8 mouse cellular contexts compared by ENCODE assay signal in the genomic region with DNA sequence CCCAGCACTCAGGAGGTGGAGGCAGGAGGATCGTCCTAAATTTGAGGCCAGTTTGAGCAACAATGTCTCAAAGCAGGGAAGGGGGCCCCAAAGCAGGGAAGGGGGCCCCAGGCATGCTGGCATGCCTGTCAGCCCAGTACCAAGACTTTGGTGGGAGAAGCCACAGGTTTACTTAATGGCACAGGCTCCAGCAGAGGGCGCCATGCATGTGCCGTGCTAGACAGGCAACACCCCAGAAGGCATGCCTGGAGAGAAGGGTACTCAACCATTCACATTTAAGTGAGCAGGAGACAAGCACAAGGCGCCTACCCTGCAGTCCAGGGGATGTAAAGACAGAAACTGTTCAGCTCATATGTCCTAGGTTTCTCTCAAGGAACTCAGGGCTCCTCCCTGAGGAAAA. TPM values are rescaled to one million over a fixed set of nuclear protein-coding genes. Genes with fewer than 3 reads are reported as not detected.
A peak's percentile ranks its signal among the peaks of the same experiment; 100 is the strongest.
DNase-seq lines count a peak whose midpoint lies in the region; ATAC-seq and TF ChIP-seq lines count a peak whose summit lies in the region.

No protein-coding gene starts in this region.

- 7% methylated on average over 4 of the region's 4 CpGs for whole genome bisulfite sequencing in midbrain, embryonic 10.5 days
- 13% methylated on average over 4 of the region's 4 CpGs for WGBS in midbrain, embryonic 15.5 days
- WGBS in liver, embryonic 14.5 days (ENCODE audit: insufficient replicate concordance): 8% methylated on average over 4 of the region's 4 CpGs

- peaks cover 20% of the 10 kb centered on the region for H3K36me3 ChIP-seq in midbrain, embryonic 10.5 days
- peaks cover 10% of the 10 kb centered on the region for H3K36me3 ChIP-seq in midbrain, embryonic 15.5 days (replicated peaks)
- no peaks in the 10 kb centered on the region for H3K36me3 ChIP-seq in liver, embryonic 14.5 days (replicated peaks; ENCODE audit: control insufficient read depth, insufficient read depth, low read depth)

- no peak overlapping the region for H3K9ac ChIP-seq in midbrain, embryonic 15.5 days
- no peak overlapping the region for H3K9ac ChIP-seq in liver, embryonic 14.5 days (replicated peaks)

- peaks cover 6% of the 10 kb centered on the region for H3K4me1 ChIP-seq in midbrain, embryonic 10.5 days
- H3K4me1 ChIP-seq in midbrain, embryonic 15.5 days: peaks cover 7% of the 10 kb centered on the region
- H3K4me1 ChIP-seq in liver, embryonic 14.5 days (replicated peaks; ENCODE audit: control insufficient read depth in 2 of 2, insufficient read depth in 2 of 2, low read length in 1 of 2): peaks cover 0 to 3% of the 10 kb centered on the region in 2 experiments; a peak in 1 of 4 replicates

- H3K9me3 ChIP-seq in midbrain, embryonic 10.5 days (replicated peaks): no peaks in the 10 kb centered on the region
- H3K9me3 ChIP-seq in midbrain, embryonic 15.5 days: no peaks in the 10 kb centered on the region
- H3K9me3 ChIP-seq in liver, embryonic 14.5 days (ENCODE audit: control insufficient read depth, low read length): no peaks in the 10 kb centered on the region

- DNase-seq in midbrain, embryonic 10.5 days (ENCODE audit: low spot score): peak; percentile 75
- DNase-seq in cerebellum, adult 18-20 months: peak; percentile 79 to 81
- DNase-seq in forelimb bud, embryonic 11.5 days (ENCODE audit: low read depth, low spot score): peak; percentile 75
- DNase-seq in kidney, adult 8-10 months: peak; percentile 60 to 84
- peak in 2 of 3 experiments; percentile 55 to 59 for DNase-seq in liver, embryonic 14.5 days (ENCODE audit: low read depth in 3 of 3, low spot score in 3 of 3)
- DNase-seq in ovary, postnatal 36 days (ENCODE audit: low spot score): peak; percentile 78
- peak; percentile 88 for DNase-seq in thymus, postnatal 14 days

- H3K27ac ChIP-seq in midbrain, embryonic 10.5 days (replicated peaks): no peak overlapping the region; the same call in 1 of the 2 replicates
- no peak overlapping the region for H3K27ac ChIP-seq in midbrain, embryonic 15.5 days
- no peak overlapping the region for H3K27ac ChIP-seq in liver, embryonic 14.5 days

- no peak overlapping the region for H3K4me3 ChIP-seq in midbrain, embryonic 10.5 days
- H3K4me3 ChIP-seq in midbrain, embryonic 15.5 days: no peak overlapping the region
- H3K4me3 ChIP-seq in liver, embryonic 14.5 days (ENCODE audit: insufficient read depth in 1 of 2, low read depth in 2 of 2, low read length in 2 of 2): no peak overlapping the region

- no peak for TF ChIP-seq EP300 in liver, embryonic 14.5 days (IDR thresholded peaks at IDR 0.05; ENCODE audit: low read depth)

- no peaks in the 10 kb centered on the region for H3K27me3 ChIP-seq in midbrain, embryonic 10.5 days (ENCODE audit: low read depth, poor library complexity, severe bottlenecking)
- H3K27me3 ChIP-seq in midbrain, embryonic 15.5 days (replicated peaks): no peaks in the 10 kb centered on the region
- H3K27me3 ChIP-seq in liver, embryonic 14.5 days (ENCODE audit: control insufficient read depth, insufficient read depth, low read length): no peaks in the 10 kb centered on the region

- no peak for ATAC-seq in midbrain, embryonic 15.5 days (replicated peaks)
- peak; percentile 31; the same call in 1 of the 2 replicates for ATAC-seq in liver, embryonic 14.5 days (ENCODE audit: insufficient read depth)

- H3K4me2 ChIP-seq in midbrain, embryonic 15.5 days: no peak overlapping the region
- no peak overlapping the region for H3K4me2 ChIP-seq in liver, embryonic 14.5 days (ENCODE audit: low read depth)

- TF ChIP-seq CTCF in liver, embryonic 14.5 days (IDR thresholded peaks at IDR 0.05; ENCODE audit: low read depth): peak; percentile 94

RNA-seq across cellular contexts. Expression of a gene that starts 6.2 kb away (rescaled TPM):
- polyA plus RNA-seq in midbrain, embryonic 10.5 days (2016; fragmentation: Nextera tagmentation; extraction: Ambion mirVana): 26.6 and 30.5 TPM in 2 replicates
- 86.7 and 88.7 TPM in 2 replicates for polyA plus RNA-seq in midbrain, embryonic 15.5 days (2015; fragmentation: Nextera tagmentation; extraction: Ambion mirVana)
- 5.6 and 5.8 TPM in 2 replicates for polyA plus RNA-seq in liver, embryonic 14.5 days (2012; rRNA removed)
- 6.0 and 6.8 TPM in 2 replicates for polyA plus RNA-seq in liver, embryonic 14.5 days (2014; fragmentation: Nextera tagmentation; extraction: Ambion mirVana)

RNA-seq across cellular contexts. Expression of a gene that starts 14.7 kb away (rescaled TPM):
- 777 and 858 TPM in 2 replicates for polyA plus RNA-seq in midbrain, embryonic 10.5 days (2016; fragmentation: Nextera tagmentation; extraction: Ambion mirVana)
- polyA plus RNA-seq in midbrain, embryonic 15.5 days (2015; fragmentation: Nextera tagmentation; extraction: Ambion mirVana): 338 and 355 TPM in 2 replicates
- polyA plus RNA-seq in liver, embryonic 14.5 days (2012; rRNA removed): 56.1 and 159 TPM in 2 replicates
- 179 and 189 TPM in 2 replicates for polyA plus RNA-seq in liver, embryonic 14.5 days (2014; fragmentation: Nextera tagmentation; extraction: Ambion mirVana)

RNA-seq across cellular contexts. Expression of a gene that starts 35.0 kb away (rescaled TPM):
- polyA plus RNA-seq in midbrain, embryonic 10.5 days (2016; fragmentation: Nextera tagmentation; extraction: Ambion mirVana): 12.1 and 13.5 TPM in 2 replicates
- polyA plus RNA-seq in midbrain, embryonic 15.5 days (2015; fragmentation: Nextera tagmentation; extraction: Ambion mirVana): 1.8 and 1.9 TPM in 2 replicates
- 3.0 and 3.5 TPM in 2 replicates for polyA plus RNA-seq in liver, embryonic 14.5 days (2012; rRNA removed)
- 1.8 and 2.0 TPM in 2 replicates for polyA plus RNA-seq in liver, embryonic 14.5 days (2014; fragmentation: Nextera tagmentation; extraction: Ambion mirVana)

RNA-seq across cellular contexts. Expression of a gene that starts 51.0 kb away (rescaled TPM):
- 36.8 and 41.9 TPM in 2 replicates for polyA plus RNA-seq in midbrain, embryonic 10.5 days (2016; fragmentation: Nextera tagmentation; extraction: Ambion mirVana)
- 20.5 and 21.0 TPM in 2 replicates for polyA plus RNA-seq in midbrain, embryonic 15.5 days (2015; fragmentation: Nextera tagmentation; extraction: Ambion mirVana)
- 23.4 and 25.5 TPM in 2 replicates for polyA plus RNA-seq in liver, embryonic 14.5 days (2012; rRNA removed)
- polyA plus RNA-seq in liver, embryonic 14.5 days (2014; fragmentation: Nextera tagmentation; extraction: Ambion mirVana): 17.4 and 21.5 TPM in 2 replicates
